Mouse (Mus musculus) ES-Bruce4 (cell line): ENCODE results near the gene Rhbdl2.

ENCODE experiments used
- CTCF ChIP-seq: IDR thresholded peaks from one replicate; pipeline ENCODE4 v1.8.1; 2011; ENCODE audit warnings: low read depth, low read length
- EP300 ChIP-seq: IDR thresholded peaks from 2 replicates; pipeline ENCODE4 v1.6.1; 2011; ENCODE audit warnings: low read depth, low read length; ENCODE audit not compliant: insufficient read depth

DNA sequence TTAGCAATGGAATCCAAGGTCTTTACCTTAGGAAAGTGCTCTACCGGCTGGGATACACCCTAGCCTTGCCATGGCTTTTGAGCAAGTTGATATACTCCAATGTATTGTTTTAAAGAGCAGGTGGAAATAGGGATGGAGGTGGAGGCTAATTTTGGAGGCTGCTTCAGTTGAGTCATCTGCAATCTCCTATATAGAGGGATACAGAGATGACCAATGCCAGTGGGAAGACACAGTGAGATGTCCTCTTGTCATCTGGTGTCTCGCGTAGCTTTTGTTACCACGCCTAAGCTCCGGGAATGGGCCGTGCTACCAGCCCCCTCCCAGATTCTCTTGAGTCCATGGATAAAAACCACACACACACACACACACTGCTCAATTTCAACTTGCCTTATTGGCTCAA is 5.5 kb downstream of the Rhbdl2 start:
- TF ChIP-seq EP300 (no peak), CTCF (no peak)
